Mouse (Mus musculus) neural tube, embryonic 15.5 days (tissue): Measurements from ENCODE around the gene Gnl1. TPM values are rescaled to one million over a fixed set of nuclear protein-coding genes. Genes with fewer than 3 reads are reported as not detected.
"Not testable (repeated sequence)": the region's sequence is repeated elsewhere in the genome, so short reads cannot be mapped to it uniquely, and the experiment has no call there.

Experiments used
- ATAC-seq: fragments of 200-750 bp; cut with Nextera tagmentation; 2 replicates; pipeline ENCODE4 v1.8.0; 2017; ENCODE audit warnings: mild to moderate bottlenecking, moderate TSS enrichment, moderate library complexity; ENCODE audit not compliant: low FRiP score
- H3K27ac ChIP-seq: fragments of 300-500 bp; sonication (generic); replicated peaks from 2 replicates; pipeline ENCODE4 v1.5.1; 2015; ENCODE audit warnings: mild to moderate bottlenecking, inconsistent platforms
- H3K27me3 ChIP-seq: fragments of 300-500 bp; sonication (generic); replicated peaks from 2 replicates; pipeline ENCODE4 v1.6.1; 2015; ENCODE audit warnings: inconsistent platforms
- H3K36me3 ChIP-seq: fragments of 300-500 bp; sonication (generic); 2 replicates; pipeline ENCODE4 v1.6.1; 2015; ENCODE audit warnings: inconsistent platforms
- H3K4me1 ChIP-seq: fragments of 300-500 bp; sonication (generic); 2 replicates; pipeline ENCODE4 v1.6.1; 2015; ENCODE audit warnings: inconsistent platforms
- H3K4me2 ChIP-seq: fragments of 300-500 bp; sonication (generic); 2 replicates; pipeline ENCODE4 v1.6.1; 2015; ENCODE audit warnings: inconsistent platforms, mild to moderate bottlenecking, moderate library complexity
- H3K4me3 ChIP-seq: fragments of 300-500 bp; sonication (generic); replicated peaks from 2 replicates; pipeline ENCODE4 v1.5.1; 2015; ENCODE audit warnings: mild to moderate bottlenecking, inconsistent platforms
- H3K9ac ChIP-seq: fragments of 300-500 bp; sonication (generic); replicated peaks from 2 replicates; pipeline ENCODE4 v1.6.1; 2015; ENCODE audit warnings: mild to moderate bottlenecking, inconsistent platforms
- H3K9me3 ChIP-seq: fragments of 300-500 bp; sonication (generic); replicated peaks from 2 replicates; pipeline ENCODE4 v1.6.1; 2016; ENCODE audit warnings: inconsistent platforms
- WGBS: fragments of 180-500 bp; shearing (Covaris S2); methylation state at CpG from one replicate; pipeline ENCODE4 v1.1.7; 2015; ENCODE audit warnings: mixed read lengths; 5-methylcytosine and 5-hydroxymethylcytosine counted together
- polyA plus RNA-seq: library from polyadenylated mRNA; unstranded; fragments of >200 nt; fragmentation: Nextera tagmentation; extraction: Ambion mirVana; gene quantifications from 2 replicates; pipeline ENCODE4 v1.2.1, GENCODE M21; 2015

The Gnl1 gene
- polyA plus RNA-seq: 67.4 and 73.0 TPM in 2 replicates

DNA sequence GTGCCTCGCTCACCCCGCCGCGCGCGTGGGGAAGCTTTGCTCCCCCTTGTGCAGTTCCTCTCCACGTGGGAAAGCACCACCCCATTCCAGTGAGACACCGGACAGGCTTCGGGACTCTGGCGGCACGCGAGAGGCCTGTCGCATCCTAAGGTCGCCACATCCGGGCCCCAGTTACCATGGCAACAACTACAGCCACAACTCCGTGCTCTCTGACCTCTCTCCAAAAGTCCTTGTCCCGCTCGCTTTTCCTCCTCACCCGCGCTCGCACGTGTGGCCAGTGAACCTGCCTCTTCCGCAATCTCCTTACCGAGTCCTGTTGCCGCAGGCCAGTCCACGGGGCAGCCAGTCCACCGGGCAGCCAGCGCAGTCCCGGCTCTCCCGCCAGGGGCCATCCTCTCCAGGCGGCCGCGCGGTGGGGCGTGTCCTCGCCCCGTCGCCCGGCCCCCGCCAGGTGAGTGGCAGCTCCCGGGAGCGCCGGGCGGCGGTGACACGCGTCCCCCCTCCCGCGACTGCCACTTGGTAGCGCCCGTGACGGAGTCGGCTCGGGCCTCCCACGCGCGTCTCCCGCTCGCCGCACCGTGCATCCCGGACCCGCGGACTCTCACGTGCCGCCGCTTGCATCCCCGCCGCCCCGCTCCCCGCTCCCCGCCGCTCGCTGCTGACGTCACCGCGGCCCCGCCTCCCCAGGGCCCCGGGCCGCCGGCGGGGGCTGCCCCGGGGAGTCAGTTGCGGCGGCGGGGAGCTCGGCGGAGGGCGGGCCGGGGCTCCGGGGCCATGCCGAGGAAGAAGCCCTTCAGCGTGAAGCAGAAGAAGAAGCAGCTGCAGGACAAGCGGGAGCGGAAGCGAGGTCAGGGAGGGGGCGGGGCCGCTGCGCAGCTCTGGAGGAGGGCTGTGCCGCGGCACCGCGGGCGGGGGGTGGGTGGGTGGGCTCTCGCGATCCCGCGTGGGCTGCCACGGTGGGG is at the start of gene Gnl1, which contains the start of gene Prr3:
Gene Gnl1 (plus strand): TSS at position 451 of the 962 bp plus-strand sequence.
Gene Prr3 (minus strand): TSS at position 836 of the 962 bp plus-strand sequence.
- H3K4me3 ChIP-seq: peak within 1 kb of the TSS; percentile 94
- H3K36me3 ChIP-seq: peaks cover 36% of the 10 kb centered on the region
- 0% methylated on average over 65 of the region's 109 CpGs for WGBS
- no peaks in the 10 kb centered on the region for H3K9me3 ChIP-seq
- peak; percentile 88 for ATAC-seq
- no peaks in the 10 kb centered on the region for H3K27me3 ChIP-seq
- peak within 1 kb of the TSS; percentile 80 for H3K4me2 ChIP-seq
- H3K27ac ChIP-seq: peak within 1 kb of the TSS; percentile 98
- peak within 1 kb of the TSS; percentile 91 for H3K9ac ChIP-seq
- H3K4me1 ChIP-seq: peaks cover 33% of the 10 kb centered on the region

DNA sequence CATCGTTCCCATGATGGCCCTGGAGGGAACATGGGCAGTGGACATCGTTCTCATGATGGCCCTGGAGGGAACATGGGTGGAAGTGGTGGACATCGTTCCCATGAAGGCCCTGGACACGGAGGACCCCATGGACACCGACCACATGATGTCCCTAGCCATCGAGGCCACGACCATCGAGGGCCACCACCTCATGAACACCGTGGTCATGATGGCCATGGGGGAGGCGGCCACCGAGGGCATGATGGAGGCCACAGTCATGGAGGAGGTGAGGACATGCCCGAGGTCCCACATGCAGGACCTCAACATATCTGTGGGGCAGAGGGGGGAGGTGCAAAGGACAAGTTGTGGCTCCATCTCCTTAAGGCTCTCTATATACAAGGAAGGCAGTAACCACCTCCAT is 49.0 kb upstream of the Gnl1 start:
- Histone ChIP-seq H3K4me2 (no peak overlapping the region), H3K9me3 (no peaks in the 10 kb centered on the region), H3K36me3 (peaks cover 55% of the 10 kb centered on the region), H3K27ac (no peak overlapping the region), H3K4me3 (no peak overlapping the region), H3K27me3 (no peaks in the 10 kb centered on the region), H3K9ac (no peak overlapping the region), H3K4me1 (no peaks in the 10 kb centered on the region)
- no peak for ATAC-seq
- 95% methylated on average over 12 of the region's 12 CpGs for WGBS

DNA sequence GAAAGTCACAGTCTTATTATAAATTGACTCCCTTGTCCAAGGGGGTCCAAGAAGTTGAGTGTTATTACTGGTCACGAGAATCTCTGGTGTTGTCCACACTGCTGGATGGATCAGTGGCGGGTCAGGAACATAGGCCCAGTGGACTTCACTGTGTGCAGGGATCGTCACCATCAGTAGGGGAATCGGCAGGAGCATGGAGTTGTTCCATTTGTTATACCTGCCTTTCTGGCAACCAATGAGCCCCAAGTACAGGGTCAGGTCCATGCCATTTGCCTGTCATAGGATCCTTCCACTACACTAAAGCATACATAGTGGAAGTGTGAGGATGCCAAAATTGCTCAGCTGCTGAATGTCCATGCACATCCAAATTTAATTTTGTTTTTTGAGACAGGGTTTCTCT is 47.0 kb upstream of the Gnl1 start:
- no peak overlapping the region for H3K27ac ChIP-seq
- no peak overlapping the region for H3K4me2 ChIP-seq
- no peaks in the 10 kb centered on the region for H3K27me3 ChIP-seq
- 90% methylated on average over 4 of the region's 4 CpGs for WGBS
- ATAC-seq: no peak
- peaks cover 39% of the 10 kb centered on the region for H3K36me3 ChIP-seq
- H3K4me3 ChIP-seq: no peak overlapping the region
- no peaks in the 10 kb centered on the region for H3K9me3 ChIP-seq
- H3K9ac ChIP-seq: no peak overlapping the region
- no peaks in the 10 kb centered on the region for H3K4me1 ChIP-seq

DNA sequence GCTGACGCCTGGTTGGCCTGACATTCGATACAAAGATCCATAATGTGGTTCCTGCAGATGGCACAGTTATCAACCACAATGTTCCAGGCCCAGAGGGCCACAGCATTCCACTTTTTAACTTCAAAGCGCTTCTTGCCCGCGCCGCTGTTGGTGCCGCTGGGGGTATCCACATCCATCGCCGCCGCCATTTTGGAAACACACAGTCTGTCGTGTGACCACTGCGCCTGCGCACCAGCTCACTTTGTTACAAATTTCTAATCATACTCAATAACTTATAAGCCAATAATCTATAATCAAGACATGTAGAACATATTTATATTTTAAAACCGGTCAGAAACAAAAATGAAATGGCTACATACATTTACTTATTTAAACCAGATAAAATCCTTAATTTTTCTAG is 43.9 kb upstream of the Gnl1 start:
- H3K27me3 ChIP-seq, H3K9ac ChIP-seq, H3K27ac ChIP-seq, H3K4me3 ChIP-seq, ATAC-seq, H3K4me1 ChIP-seq, H3K9me3 ChIP-seq, H3K36me3 ChIP-seq, H3K4me2 ChIP-seq: not testable (repeated sequence)
- WGBS: 90% methylated on average over 14 of the region's 14 CpGs

DNA sequence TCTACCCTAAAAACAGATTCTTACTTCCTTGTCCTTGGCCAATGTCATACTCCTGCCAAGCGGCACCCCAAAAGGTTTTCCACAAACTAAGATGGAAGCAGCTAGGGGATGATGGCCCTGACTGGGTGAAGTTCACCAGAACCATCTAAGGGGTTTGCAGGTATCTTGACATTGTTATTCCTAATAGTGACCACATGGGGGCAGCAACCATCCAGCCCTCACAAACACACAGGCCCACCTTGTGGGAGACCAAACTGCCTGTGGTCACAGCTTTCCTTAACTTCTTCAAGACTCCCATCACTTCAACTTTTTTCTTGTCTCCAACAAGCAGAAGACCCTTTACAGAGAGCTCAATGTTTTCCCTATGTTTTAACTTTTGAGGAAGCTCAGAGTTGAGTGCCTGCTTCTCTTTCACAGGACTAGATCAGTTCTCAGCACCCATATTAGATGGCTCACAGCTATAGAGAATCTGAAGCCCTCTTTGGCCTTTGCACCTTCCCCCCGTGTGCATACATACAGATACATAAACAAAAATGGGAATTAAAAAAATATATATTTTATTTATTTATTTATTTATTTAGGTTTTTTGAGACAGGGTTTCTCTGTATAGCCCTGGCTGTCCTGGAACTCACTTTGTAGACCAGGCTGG is 41.8 kb upstream of the Gnl1 start:
- 42% methylated on average over 2 of the region's 2 CpGs for WGBS
- H3K4me2 ChIP-seq: no peak overlapping the region
- no peak for ATAC-seq
- H3K4me1 ChIP-seq: no peaks in the 10 kb centered on the region
- no peak overlapping the region for H3K4me3 ChIP-seq
- no peaks in the 10 kb centered on the region for H3K27me3 ChIP-seq
- H3K9ac ChIP-seq: no peak overlapping the region
- no peaks in the 10 kb centered on the region for H3K36me3 ChIP-seq
- H3K9me3 ChIP-seq: no peaks in the 10 kb centered on the region
- no peak overlapping the region for H3K27ac ChIP-seq

DNA sequence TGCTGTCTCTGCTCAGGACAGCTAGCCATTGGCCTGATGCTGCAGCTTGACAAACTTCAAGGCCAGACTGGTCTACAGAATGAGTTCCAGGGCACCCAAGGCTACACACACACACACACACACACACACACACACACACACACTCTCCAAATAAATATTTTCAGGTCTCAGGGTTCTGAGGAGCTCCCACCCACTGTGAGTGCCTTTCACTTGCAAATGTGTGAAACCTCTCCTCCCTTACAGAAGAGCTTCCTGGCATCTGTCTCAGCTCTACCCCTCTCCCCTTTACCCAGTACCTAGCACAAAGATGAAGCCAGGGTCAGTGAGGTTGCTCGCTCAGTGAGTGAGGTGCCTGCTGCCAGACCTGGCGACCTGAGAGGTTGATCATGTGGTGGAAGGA is 40.5 kb upstream of the Gnl1 start:
- H3K27ac ChIP-seq: no peak overlapping the region
- no peak for ATAC-seq
- no peak overlapping the region for H3K4me3 ChIP-seq
- WGBS: 58% methylated on average over 2 of the region's 2 CpGs
- no peaks in the 10 kb centered on the region for H3K4me1 ChIP-seq
- H3K9ac ChIP-seq: no peak overlapping the region
- no peak overlapping the region for H3K4me2 ChIP-seq
- H3K9me3 ChIP-seq: no peaks in the 10 kb centered on the region
- no peaks in the 10 kb centered on the region for H3K36me3 ChIP-seq
- H3K27me3 ChIP-seq: no peaks in the 10 kb centered on the region

DNA sequence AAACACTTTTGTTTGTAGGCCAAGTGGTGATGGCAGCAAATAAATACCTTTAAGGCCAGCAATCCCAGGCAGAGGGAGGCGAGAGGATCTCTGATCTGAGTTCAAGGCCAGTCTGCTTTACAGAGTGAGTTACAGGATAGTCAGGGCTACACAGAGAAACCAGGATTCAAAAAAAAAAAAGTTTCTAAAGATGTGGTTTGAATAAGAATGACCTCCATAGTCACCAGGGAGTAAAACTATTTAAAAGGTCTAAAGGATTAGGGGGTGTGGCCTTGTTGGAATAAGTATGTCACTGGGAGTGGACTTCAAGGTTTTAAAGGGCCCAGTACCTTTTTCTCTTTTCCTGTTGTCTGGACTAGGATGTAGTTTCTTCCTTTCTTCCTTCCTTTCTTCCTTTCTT is 39.7 kb upstream of the Gnl1 start:
- 51% methylated on average over 1 of the region's 1 CpGs for WGBS

DNA sequence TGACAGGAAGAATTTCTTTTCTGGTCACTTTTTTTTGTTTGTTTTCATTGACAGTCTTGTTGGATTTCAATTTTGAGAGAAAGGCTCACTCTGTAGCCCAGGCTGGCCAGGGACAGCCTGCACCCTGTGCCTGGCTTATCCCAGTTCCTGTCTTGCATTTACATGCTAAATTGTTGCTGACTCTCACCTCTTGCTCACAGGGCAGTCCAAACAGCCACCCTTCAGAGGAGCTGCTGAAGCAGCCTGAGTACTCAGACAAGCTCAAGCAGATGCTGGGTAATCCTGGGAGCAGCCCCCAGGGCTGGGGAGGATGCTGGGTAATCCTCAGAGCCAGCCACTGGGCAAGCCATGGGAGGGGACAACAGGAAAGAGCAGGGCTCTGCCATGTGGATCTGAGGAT is 28.7 kb upstream of the Gnl1 start:
- H3K27ac ChIP-seq, H3K4me3 ChIP-seq, H3K4me2 ChIP-seq, H3K9me3 ChIP-seq, H3K27me3 ChIP-seq, H3K9ac ChIP-seq, H3K4me1 ChIP-seq, ATAC-seq: not testable (repeated sequence)
- H3K36me3 ChIP-seq: peaks cover 12% of the 10 kb centered on the region

More for the DNA sequence above, 39.7 kb upstream of the Gnl1 start:
- no peak overlapping the region for H3K4me3 ChIP-seq
- H3K36me3 ChIP-seq: no peaks in the 10 kb centered on the region
- no peak overlapping the region for H3K4me2 ChIP-seq
- H3K27me3 ChIP-seq: no peaks in the 10 kb centered on the region
- no peak overlapping the region for H3K9ac ChIP-seq
- no peaks in the 10 kb centered on the region for H3K9me3 ChIP-seq
- H3K27ac ChIP-seq: no peak overlapping the region
- ATAC-seq: no peak
- no peaks in the 10 kb centered on the region for H3K4me1 ChIP-seq

DNA sequence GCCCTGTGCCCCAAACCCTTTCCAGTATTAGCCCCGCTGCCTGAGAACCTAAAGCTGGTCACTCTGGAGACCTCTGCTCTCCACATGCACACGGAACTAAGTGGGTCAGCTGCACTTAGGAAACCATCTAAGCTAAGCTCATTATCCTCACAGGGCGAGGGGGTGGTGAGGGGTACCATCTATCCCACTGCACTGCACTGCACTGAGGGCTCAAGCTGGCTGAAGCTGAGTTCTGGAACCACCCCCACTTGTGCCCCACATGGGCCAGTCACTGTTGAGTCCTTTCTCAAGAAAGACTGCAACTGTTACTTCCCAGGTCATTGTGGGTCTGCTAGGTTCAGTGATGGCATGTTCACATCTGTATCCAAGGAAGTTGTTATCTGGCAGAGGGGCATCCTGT is 27.1 kb upstream of the Gnl1 start:
- 93% methylated on average over 3 of the region's 3 CpGs for WGBS
- H3K4me1 ChIP-seq, H3K9me3 ChIP-seq, H3K4me3 ChIP-seq, ATAC-seq, H3K27me3 ChIP-seq, H3K9ac ChIP-seq, H3K27ac ChIP-seq, H3K4me2 ChIP-seq: not testable (repeated sequence)
- H3K36me3 ChIP-seq: peaks cover 28% of the 10 kb centered on the region

DNA sequence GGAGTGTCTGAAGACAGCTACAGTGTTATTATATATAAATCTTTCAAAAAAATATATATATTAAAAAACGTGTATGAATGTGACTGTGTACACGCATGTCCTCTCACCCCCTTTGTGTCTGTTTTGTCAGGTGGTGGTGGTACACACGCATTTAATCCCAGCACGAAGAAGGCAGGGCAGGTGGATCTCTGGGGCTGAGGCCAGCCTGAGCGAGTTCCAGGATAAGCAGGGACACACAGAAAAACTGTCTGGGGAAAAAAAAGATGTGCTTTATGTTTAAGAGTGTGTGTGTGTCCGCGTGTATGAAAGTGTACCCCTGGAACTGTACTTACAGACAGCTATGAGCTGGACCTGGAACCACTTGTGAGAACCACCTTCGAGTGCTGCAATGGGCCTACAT is 25.0 kb upstream of the Gnl1 start:
- H3K4me2 ChIP-seq: no peak overlapping the region
- no peak overlapping the region for H3K9ac ChIP-seq
- no peak overlapping the region for H3K4me3 ChIP-seq
- no peak overlapping the region for H3K27ac ChIP-seq
- no peaks in the 10 kb centered on the region for H3K9me3 ChIP-seq
- 82% methylated on average over 8 of the region's 8 CpGs for WGBS
- no peaks in the 10 kb centered on the region for H3K4me1 ChIP-seq
- H3K27me3 ChIP-seq: no peaks in the 10 kb centered on the region
- H3K36me3 ChIP-seq: peaks cover 50% of the 10 kb centered on the region
- no peak for ATAC-seq

DNA sequence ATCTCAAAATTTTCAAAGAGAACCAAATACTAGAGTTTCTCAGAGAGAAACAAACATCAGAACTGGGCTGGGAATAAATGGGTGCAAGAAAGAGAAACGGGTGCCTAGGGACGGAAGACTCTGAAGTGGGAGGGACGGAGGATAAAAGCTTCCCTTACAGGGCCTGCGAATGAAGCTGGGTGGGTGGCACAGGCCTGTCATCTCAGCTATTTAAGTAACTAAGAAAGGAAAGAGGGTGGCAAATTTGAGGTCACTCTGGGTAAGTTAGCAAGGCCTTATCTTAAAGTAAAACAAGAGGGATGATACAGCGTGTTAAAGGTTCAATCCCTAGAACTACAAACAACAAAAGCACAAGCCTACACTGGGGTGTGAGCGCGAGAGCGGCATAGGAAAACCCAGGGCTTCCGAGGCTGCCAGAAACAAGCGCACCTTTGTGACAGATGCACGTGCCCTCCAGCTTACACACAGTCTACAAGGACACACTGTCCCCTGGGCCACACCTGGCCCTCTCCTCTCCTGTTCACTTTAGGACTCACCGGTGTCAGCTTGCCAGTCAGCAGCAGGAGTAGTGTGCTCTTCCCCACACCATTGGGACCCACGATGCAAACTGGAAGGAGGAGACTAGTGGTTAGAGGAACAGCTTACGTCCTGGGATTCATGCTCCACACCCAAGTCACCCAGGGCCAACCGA is 21.0 kb upstream of the Gnl1 start:
- Histone ChIP-seq H3K27me3 (no peaks in the 10 kb centered on the region), H3K36me3 (peaks cover 90% of the 10 kb centered on the region), H3K4me3 (no peak overlapping the region), H3K4me1 (no peaks in the 10 kb centered on the region), H3K4me2 (no peak overlapping the region), H3K27ac (no peak overlapping the region), H3K9ac (no peak overlapping the region), H3K9me3 (no peaks in the 10 kb centered on the region)
- 94% methylated on average over 15 of the region's 15 CpGs for WGBS
- no peak for ATAC-seq
